Mouse (Mus musculus) embryonic facial prominence, embryonic 15.5 days (tissue): ENCODE measurements at regions not wholly inside any gene's neighbourhood (a gene's known extent, or its start where the extent isn't known, plus 50 kb on each side); places are given as distances from the start of the nearest gene placed in this dataset.

ENCODE experiments used
- ATAC-seq: fragments of 200-750 bp; cut with Nextera tagmentation; 2 replicates; pipeline ENCODE4 v1.8.0; 2017; ENCODE audit warnings: low read depth, moderate TSS enrichment; ENCODE audit not compliant: insufficient number of reproducible peaks, low FRiP score, low TSS enrichment
- H3K27ac ChIP-seq: fragments of 300-500 bp; sonication (generic); replicated peaks from 2 replicates; pipeline ENCODE4 v1.5.1; 2015; ENCODE audit warnings: mild to moderate bottlenecking, inconsistent platforms
- H3K27me3 ChIP-seq: fragments of 300-500 bp; sonication (generic); 2 replicates; pipeline ENCODE4 v1.6.1; 2015; ENCODE audit warnings: inconsistent platforms
- H3K36me3 ChIP-seq: fragments of 300-500 bp; sonication (generic); 2 replicates; pipeline ENCODE4 v1.6.1; 2015; ENCODE audit warnings: mild to moderate bottlenecking, inconsistent platforms
- H3K4me1 ChIP-seq: fragments of 300-500 bp; sonication (generic); 2 replicates; pipeline ENCODE4 v1.6.1; 2015; ENCODE audit warnings: inconsistent platforms
- H3K4me2 ChIP-seq: fragments of 300-500 bp; sonication (generic); replicated peaks from 2 replicates; pipeline ENCODE4 v1.6.1; 2015; ENCODE audit warnings: mild to moderate bottlenecking, inconsistent platforms
- H3K4me3 ChIP-seq: fragments of 300-500 bp; sonication (generic); replicated peaks from 2 replicates; pipeline ENCODE4 v1.5.1; 2015; ENCODE audit warnings: mild to moderate bottlenecking, inconsistent platforms
- H3K9ac ChIP-seq: fragments of 300-500 bp; sonication (generic); 2 replicates; pipeline ENCODE4 v1.6.1; 2015; ENCODE audit warnings: inconsistent platforms
- H3K9me3 ChIP-seq: fragments of 300-500 bp; sonication (generic); replicated peaks from 2 replicates; pipeline ENCODE4 v1.6.1; 2016; ENCODE audit warnings: inconsistent platforms
- WGBS: fragments of 180-500 bp; shearing (Covaris S2); methylation state at CpG from one replicate; pipeline ENCODE4 v1.1.7; 2015; 5-methylcytosine and 5-hydroxymethylcytosine counted together

DNA sequence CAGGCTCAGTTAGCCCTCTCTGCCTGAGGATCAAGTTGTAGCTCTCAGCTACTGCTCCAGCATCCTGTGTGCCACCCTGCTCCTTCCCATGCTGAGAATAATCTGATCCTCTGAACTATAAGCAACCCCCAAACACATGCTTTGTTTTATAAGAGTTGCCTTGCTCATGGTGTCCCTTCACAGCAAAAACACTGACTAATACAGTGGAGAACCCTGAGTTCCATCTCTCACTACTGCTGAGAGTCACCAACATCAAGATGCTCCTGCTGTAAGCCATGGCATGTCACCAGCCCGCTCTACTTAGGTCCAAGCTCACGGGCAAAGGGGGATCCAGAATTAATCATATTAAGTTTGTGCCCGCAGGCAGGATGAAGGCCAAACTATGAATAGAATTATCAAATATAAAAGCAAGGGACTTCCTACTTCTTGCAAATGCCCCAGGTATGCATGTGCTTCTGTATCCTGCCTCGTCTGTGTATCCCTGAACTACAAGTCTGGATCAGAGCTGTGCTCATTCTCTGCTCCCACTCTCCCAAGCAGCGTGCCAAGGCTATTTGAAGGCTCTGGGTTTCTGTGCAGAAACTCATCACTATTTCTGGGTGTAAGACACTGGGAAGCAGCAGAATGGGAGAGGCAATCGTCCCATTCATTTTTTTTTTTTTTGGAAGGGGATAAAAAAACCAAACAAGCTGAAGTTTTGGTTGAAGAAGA, 243.7 kb upstream of the Pfn2 start:
- Histone ChIP-seq H3K4me2 (no peak overlapping the region), H3K9ac (no peak overlapping the region), H3K9me3 (no peaks in the 10 kb centered on the region), H3K36me3 (no peaks in the 10 kb centered on the region), H3K27me3 (no peaks in the 10 kb centered on the region), H3K4me1 (no peaks in the 10 kb centered on the region), H3K27ac (no peak overlapping the region), H3K4me3 (no peak overlapping the region)
- no peak for ATAC-seq
- 80% methylated on average over 6 of the region's 6 CpGs for WGBS

DNA sequence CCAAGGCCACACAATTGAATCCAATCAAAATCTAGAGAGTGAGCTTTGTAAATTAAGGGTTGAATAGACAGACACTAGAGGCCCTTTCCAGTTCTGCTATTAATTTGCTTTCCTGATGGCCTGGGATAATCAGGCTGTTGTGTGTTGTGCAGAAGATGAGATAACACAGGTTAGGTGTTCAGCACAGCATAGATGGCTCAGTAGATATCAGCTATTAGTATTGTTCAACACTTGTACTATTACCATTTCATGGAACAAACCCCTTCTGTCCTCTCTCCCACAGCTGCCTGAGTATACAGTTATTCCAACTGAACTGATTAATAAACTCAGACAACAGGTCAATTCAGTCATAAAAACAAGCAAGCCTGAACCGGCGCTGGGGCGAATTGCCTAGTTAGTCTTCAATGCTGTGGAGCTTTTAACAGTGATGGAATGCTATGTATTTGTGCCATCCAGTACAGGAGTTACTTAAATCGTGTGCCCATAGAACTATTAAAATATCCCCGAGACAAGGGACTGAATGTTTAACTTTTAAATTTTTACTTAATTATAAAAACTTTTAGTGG, 263.1 kb upstream of the Pfn2 start:
- Histone ChIP-seq H3K9me3 (no peaks in the 10 kb centered on the region), H3K27me3 (no peaks in the 10 kb centered on the region), H3K9ac (no peak overlapping the region), H3K4me3 (no peak overlapping the region), H3K4me1 (no peaks in the 10 kb centered on the region), H3K27ac (no peak overlapping the region), H3K4me2 (no peak overlapping the region), H3K36me3 (no peaks in the 10 kb centered on the region)
- 73% methylated on average over 5 of the region's 5 CpGs for WGBS
- ATAC-seq, result no peak

DNA sequence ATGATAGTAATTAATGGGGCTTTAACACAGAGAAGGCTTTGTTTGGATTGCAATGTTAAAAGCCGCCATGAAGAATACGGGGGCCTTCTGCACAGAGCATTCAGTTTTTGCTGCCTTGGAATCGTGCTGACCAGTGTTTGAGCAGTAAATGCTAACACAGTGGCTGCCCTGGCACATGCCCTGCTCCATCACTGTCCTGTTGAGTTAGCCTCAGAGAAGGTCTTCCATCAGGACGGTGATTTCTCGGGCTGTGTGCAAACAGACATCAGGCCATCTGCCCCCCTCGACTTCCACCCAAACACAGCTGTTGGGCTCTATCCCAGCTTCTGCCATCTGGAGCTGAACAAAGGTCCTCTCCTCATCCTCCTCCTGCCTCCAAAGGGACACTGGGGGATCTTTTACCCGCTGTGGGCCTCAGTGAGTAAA, 264.6 kb upstream of the Pfn2 start:
- ATAC-seq, result no peak

DNA sequence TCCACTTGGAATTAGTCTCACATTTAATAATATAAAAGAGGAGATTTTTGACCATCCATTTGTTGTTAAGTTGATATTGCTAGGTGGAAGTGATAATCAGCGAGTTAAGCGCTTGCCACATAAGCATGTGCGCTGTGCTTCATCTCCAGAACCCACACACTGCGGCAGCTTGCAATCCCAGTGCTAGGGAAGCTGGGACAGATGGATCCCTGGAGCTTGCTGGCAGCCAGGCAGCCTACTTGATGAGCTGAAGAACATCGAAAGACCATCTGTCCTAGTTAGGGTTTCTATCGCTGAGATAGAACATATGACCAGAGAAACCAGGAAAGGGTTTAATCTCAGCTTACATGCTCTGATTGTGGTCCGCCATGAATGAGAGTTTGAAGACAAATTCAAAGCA, 266.1 kb upstream of the Pfn2 start:
- Histone ChIP-seq H3K27me3 (no peaks in the 10 kb centered on the region), H3K4me2 (no peak overlapping the region), H3K4me3 (no peak overlapping the region), H3K36me3 (no peaks in the 10 kb centered on the region), H3K27ac (no peak overlapping the region), H3K4me1 (no peaks in the 10 kb centered on the region), H3K9ac (no peak overlapping the region), H3K9me3 (no peaks in the 10 kb centered on the region)
- 95% methylated on average over 7 of the region's 7 CpGs for WGBS
- no peak for ATAC-seq

More for the DNA sequence above, 264.6 kb upstream of the Pfn2 start:
- Histone ChIP-seq H3K9me3 (no peaks in the 10 kb centered on the region), H3K4me2 (no peak overlapping the region), H3K9ac (no peak overlapping the region), H3K36me3 (no peaks in the 10 kb centered on the region), H3K4me3 (no peak overlapping the region), H3K4me1 (no peaks in the 10 kb centered on the region), H3K27me3 (no peaks in the 10 kb centered on the region), H3K27ac (no peak overlapping the region)
- WGBS, result 52% methylated on average over 7 of the region's 7 CpGs

DNA sequence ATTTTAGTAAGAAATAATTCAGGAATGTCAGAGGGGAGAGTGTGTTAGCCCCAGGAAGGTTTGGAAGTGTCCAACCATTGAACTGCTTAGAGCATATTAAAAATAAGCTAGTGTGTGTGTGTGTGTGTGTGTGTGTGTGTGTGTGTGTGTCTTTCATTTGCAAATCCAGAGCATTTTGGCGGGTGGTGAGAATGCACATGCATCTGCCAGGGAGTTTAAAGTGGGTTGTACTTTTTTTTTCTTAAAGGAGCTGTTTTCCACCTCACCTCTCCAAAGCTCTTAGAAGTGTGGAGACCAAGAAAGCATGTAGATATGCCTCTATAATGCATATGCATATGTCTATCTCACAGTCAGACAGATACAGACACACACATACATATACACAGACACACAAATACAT, 267.6 kb upstream of the Pfn2 start:
- Histone ChIP-seq H3K4me3 (no peak overlapping the region), H3K36me3 (no peaks in the 10 kb centered on the region), H3K4me1 (no peaks in the 10 kb centered on the region), H3K4me2 (no peak overlapping the region), H3K27me3 (no peaks in the 10 kb centered on the region), H3K9ac (no peak overlapping the region), H3K9me3 (no peaks in the 10 kb centered on the region), H3K27ac (no peak overlapping the region)
- WGBS, result 58% methylated on average over 1 of the region's 1 CpGs
- no peak for ATAC-seq

DNA sequence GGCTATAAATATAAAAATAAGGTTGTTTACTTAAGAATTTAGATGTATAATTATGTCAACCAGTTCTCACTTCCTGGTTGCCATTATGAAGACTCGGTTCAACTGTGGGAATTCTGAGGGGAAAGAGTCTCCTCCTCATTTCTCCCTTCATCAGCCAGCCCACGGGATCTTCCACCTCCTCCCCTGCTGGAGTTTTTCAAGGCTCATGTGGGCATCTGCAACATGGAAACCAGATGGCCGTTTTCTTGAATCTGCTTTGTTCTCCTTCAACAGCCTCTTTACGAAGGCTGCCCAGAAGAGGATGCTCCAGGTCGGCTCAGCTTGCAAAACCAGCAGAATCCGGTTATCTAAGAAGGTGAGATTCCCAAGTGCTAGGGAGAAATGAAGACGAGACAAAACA, 269.0 kb upstream of the Pfn2 start:
- Histone ChIP-seq H3K9me3 (no peaks in the 10 kb centered on the region), H3K27me3 (no peaks in the 10 kb centered on the region), H3K4me1 (no peaks in the 10 kb centered on the region), H3K36me3 (no peaks in the 10 kb centered on the region), H3K27ac (no peak overlapping the region; the same call in 1 of the 2 replicates), H3K4me3 (no peak overlapping the region), H3K9ac (no peak overlapping the region), H3K4me2 (no peak overlapping the region)
- WGBS, result 44% methylated on average over 7 of the region's 7 CpGs
- ATAC-seq, result no peak

DNA sequence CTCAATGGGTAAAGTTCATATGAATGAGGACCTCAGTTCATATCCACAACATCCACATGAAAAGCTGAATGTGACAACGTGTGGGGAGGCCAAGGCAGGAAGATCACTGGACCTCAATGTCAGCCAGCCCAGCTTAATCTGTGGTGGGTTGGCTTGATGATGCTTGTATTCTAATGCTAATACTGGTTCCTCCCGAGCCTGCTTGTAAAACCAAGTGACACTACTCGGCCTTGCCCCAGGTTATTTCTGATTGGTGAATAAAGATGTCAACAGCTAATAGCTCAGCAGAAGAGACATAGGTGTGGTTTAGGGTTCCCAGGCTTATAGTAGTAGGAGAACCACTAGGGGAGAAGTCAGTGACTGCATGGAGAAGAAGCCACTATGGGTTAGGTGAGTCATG, 272.2 kb upstream of the Pfn2 start:
- WGBS, result 62% methylated on average over 3 of the region's 3 CpGs
- H3K4me2 ChIP-seq, result no peak overlapping the region
- H3K4me3 ChIP-seq, result no peak overlapping the region
- no peak overlapping the region for H3K27ac ChIP-seq
- no peak for ATAC-seq
- H3K27me3 ChIP-seq, result no peaks in the 10 kb centered on the region
- H3K9ac ChIP-seq, result no peak overlapping the region
- no peaks in the 10 kb centered on the region for H3K9me3 ChIP-seq
- 0 out of 2 replicates have a peak, but pooled peaks cover 5% of the 10 kb centered on the region for H3K4me1 ChIP-seq
- no peaks in the 10 kb centered on the region for H3K36me3 ChIP-seq

DNA sequence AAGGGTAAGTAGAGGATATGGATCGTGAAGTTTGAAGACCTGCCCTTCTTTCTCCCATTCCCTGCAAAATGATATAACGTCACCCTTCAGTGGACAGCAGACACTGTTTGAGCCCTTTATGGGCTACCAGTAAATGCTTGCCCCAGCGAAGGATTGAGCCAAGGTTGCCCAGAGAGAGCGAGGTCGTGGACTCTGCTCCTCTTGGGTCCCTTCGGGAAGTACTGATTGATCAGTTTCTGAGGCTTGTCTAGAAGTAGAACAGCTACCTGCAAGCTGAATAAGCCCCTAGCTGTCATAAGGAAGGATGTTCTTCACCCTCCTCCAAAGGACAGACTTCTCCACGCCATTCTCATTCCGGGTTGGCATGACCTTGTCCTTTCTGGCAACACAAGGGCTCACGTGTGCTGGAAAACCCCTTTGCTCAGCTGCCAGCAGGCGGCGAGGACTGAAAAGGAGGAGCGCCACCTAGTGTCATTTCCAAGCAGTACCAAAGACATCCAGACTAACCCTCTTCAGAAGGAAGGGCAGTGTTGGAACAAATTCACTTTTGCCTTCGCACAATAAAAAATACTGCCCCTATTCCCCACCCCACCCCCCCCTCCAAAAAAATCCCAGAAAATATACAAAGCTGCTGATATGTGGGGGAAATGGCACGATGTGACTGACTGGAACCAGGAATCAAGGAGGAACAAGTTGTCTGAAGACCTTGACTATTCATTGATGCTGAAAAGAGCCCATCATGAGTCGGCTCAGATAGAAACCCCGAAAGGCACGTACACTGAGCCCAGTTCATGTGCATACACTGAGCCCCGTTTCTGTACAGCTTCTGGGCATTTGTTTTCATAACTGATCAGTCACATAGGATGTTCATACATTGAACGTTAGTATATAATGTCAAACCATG, 274.8 kb upstream of the Pfn2 start:
- Histone ChIP-seq H3K9me3 (no peaks in the 10 kb centered on the region), H3K9ac (no peak overlapping the region), H3K4me1 (0 out of 2 replicates have a peak, but pooled peaks cover 5% of the 10 kb centered on the region), H3K4me2 (peak overlapping the region; percentile 27; the same call in 1 of the 2 replicates), H3K36me3 (no peaks in the 10 kb centered on the region), H3K27me3 (no peaks in the 10 kb centered on the region), H3K27ac (no peak overlapping the region), H3K4me3 (no peak overlapping the region)
- 45% methylated on average over 19 of the region's 19 CpGs for WGBS
- ATAC-seq, result 0 out of 2 replicates have a peak, but pooled peaks have one; percentile 65

DNA sequence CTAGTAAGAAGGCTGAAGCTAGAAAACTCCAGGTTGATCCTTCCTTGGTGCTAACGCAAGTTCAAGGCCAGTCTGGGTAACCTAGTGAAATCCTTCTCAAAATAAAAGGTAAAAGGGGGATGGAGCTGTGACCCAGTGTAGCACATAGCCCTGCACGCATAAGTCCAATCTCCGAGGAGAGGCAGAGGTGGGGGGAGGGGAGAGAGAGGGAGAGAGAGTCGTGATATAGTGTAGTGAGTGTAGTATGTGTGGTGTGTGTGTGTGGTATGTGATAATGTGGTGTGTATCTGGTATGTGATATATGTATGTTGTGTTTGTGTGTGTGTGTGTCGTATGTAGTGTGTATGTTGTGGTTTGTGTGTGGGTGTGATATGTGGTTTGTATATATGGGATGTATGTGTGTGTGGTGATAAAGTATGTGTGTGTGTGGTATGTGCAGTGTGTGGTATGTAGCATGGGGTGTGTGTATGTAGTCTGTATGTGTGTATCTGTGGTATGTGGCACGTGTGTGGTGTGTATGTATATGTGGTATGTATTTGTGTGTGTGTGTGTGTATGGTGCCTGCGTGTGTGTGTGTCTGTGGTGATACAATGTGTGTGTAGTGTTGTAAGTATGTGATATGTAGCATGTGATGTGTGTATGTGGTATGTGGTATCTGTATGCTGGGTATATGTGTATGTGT, 275.7 kb upstream of the Pfn2 start:
- 0 out of 2 replicates have a peak, but pooled peaks cover 5% of the 10 kb centered on the region for H3K4me1 ChIP-seq
- H3K9ac ChIP-seq, result no peak overlapping the region
- no peaks in the 10 kb centered on the region for H3K9me3 ChIP-seq
- no peak for ATAC-seq
- no peak overlapping the region for H3K4me3 ChIP-seq
- no peak overlapping the region for H3K27ac ChIP-seq
- 78% methylated on average over 7 of the region's 7 CpGs for WGBS
- H3K4me2 ChIP-seq, result no peak overlapping the region
- H3K36me3 ChIP-seq, result no peaks in the 10 kb centered on the region
- H3K27me3 ChIP-seq, result no peaks in the 10 kb centered on the region

DNA sequence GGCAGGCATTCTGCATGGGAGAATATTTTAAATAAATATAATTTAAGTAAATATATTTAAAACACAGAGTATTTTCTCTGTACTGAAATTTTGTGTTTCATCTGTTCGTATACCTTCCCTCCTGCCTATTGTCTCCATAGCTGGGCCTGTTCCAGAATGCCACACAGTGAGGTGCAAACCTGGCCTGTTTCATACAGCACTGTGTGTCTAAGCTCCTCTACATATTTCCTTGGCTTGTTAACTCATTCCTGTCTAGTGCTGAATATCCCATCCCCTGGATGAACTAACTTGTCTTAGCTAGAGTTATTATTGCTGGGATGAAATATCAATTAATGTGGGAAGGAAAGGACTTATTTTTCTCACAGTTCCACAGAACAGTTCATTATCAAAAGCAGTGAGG, 277.0 kb upstream of the Pfn2 start:
- H3K4me1 ChIP-seq, result 0 out of 2 replicates have a peak, but pooled peaks cover 10% of the 10 kb centered on the region
- H3K9ac ChIP-seq, result no peak overlapping the region
- H3K4me2 ChIP-seq, result no peak overlapping the region
- H3K36me3 ChIP-seq, result no peaks in the 10 kb centered on the region
- no peak for ATAC-seq
- 69% methylated on average over 1 of the region's 1 CpGs for WGBS
- no peaks in the 10 kb centered on the region for H3K27me3 ChIP-seq
- no peaks in the 10 kb centered on the region for H3K9me3 ChIP-seq
- H3K27ac ChIP-seq, result no peak overlapping the region
- H3K4me3 ChIP-seq, result no peak overlapping the region

DNA sequence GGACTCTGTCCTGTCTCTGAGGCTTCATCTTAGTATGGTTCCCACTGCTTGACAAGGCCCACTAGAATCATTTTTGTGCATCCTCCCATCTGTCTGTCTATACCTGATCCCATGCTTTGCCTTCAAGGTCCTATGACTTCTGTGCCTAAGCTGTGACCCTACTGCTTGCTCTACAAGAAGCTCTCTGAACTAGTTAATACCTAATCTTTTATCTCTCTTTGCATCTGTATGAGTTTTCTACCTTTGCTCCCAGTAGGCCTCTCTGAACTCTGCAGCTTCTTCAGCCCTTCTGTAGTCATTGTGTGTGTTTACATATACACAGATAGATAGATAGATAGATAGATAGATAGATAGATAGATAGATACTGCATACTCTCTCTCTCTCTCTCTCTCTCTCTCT, 279.1 kb upstream of the Pfn2 start:
- no peak overlapping the region for H3K4me2 ChIP-seq
- no peak overlapping the region for H3K27ac ChIP-seq
- no peak overlapping the region for H3K4me3 ChIP-seq
- H3K36me3 ChIP-seq, result no peaks in the 10 kb centered on the region
- no peaks in the 10 kb centered on the region for H3K9me3 ChIP-seq
- H3K27me3 ChIP-seq, result no peaks in the 10 kb centered on the region
- 0 out of 2 replicates have a peak, but pooled peaks cover 10% of the 10 kb centered on the region for H3K4me1 ChIP-seq
- no peak overlapping the region for H3K9ac ChIP-seq
- no peak for ATAC-seq
